Comparison of ENCODE assay signal across 8 mouse cellular contexts in the genomic region with DNA sequence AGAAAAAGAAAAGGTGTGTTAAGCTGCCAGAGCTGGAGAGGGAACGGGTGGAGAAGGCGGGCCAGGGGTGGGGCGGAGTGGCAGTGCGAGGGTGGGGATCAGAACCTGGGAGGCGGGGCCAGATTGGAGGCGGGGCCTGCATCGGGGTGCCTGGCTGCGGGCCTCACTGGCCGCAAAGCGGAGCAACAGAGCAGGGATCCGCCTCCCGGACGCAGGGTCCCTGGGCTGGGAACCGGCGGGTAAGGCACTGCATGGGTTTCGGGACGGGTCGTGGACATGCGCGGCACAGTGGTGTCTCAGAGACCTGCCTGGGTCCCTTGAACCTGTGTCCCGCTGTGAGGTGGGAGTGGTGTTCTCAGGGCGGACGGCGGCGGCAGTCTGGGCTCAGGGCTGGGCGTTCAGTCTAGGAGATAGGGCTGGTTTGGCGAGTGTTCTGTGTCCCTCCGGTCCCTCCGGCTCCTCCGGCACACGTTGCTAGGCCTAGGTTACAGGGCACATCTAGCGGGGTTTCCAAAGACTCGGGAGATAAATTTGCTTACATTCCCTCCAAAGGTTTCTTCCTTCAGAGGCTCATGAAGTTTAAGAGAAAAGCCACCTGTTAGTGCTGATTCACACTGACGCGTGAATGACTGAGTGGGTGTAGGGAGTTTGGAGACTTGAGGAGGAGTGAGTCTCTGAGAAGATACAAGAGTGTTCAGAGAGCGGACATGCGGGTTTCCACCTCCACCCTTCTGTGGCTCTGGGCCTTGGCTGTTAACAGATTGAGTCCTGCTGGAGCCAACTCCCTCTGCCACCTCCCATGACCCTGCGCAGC. TPM values are rescaled to one million over a fixed set of nuclear protein-coding genes. Genes with fewer than 3 reads are reported as not detected.
A peak's percentile ranks its signal among the peaks of the same experiment; 100 is the strongest.
DNase-seq lines count a peak whose midpoint lies in the region; ATAC-seq and TF ChIP-seq lines count a peak whose summit lies in the region.

Gene Sh3bp2, plus strand, starts transcription at position 176 of the 814 bp plus-strand sequence.

- peaks cover 55% of the 10 kb centered on the region for H3K27me3 ChIP-seq in E14TG2a.4 (ENCODE audit: insufficient read depth, low read length)
- peaks cover 25% of the 10 kb centered on the region for H3K27me3 ChIP-seq in forebrain, embryonic 12.5 days
- peaks cover 3% of the 10 kb centered on the region; the same call in 1 of the 2 replicates for H3K27me3 ChIP-seq in heart, postnatal 0 days (ENCODE audit: control insufficient read depth, insufficient read depth, low read length)
- no peaks in the 10 kb centered on the region; the same call in 1 of the 2 replicates for H3K27me3 ChIP-seq in liver, embryonic 16.5 days (ENCODE audit: control insufficient read depth, insufficient read depth, low read depth, low read length)
- peaks cover 9% of the 10 kb centered on the region; the same call in 1 of the 2 replicates for H3K27me3 ChIP-seq in neural tube, embryonic 12.5 days (replicated peaks)
- no peaks in the 10 kb centered on the region for H3K27me3 ChIP-seq in stomach, postnatal 0 days (ENCODE audit: control insufficient read depth, insufficient read depth, low read length)

- peak within 1 kb of the TSS; percentile 60 for H3K4me2 ChIP-seq in forebrain, embryonic 12.5 days
- peak within 1 kb of the TSS; percentile 65 for H3K4me2 ChIP-seq in heart, postnatal 0 days (ENCODE audit: low read depth, low read length)
- peak within 1 kb of the TSS; percentile 83 for H3K4me2 ChIP-seq in liver, embryonic 16.5 days (ENCODE audit: low read depth, low read length)
- H3K4me2 ChIP-seq in neural tube, embryonic 12.5 days (replicated peaks) = peak within 1 kb of the TSS; percentile 66
- peak within 1 kb of the TSS; percentile 76 for H3K4me2 ChIP-seq in stomach, postnatal 0 days (replicated peaks; ENCODE audit: low read depth)

- no peak for TF ChIP-seq EP300 in heart, postnatal 0 days (IDR thresholded peaks at IDR 0.05; ENCODE audit: low read depth)
- no peak for TF ChIP-seq EP300 in stomach, postnatal 0 days (optimal IDR thresholded peaks at IDR 0.05)

- DNase-seq in c-Kit-positive CD71-positive TER-119-positive erythroid progenitor cells, embryonic 14.5 days (ENCODE audit: low spot score) = peak; percentile 94
- peak; percentile 86 for DNase-seq in heart, postnatal 0 days (ENCODE audit: low spot score)
- peak; percentile 99 for DNase-seq in kidney, postnatal 4 days
- DNase-seq in stomach, postnatal 0 days (ENCODE audit: low spot score) = peak; percentile 99

- 3% methylated on average over 38 of the region's 38 CpGs for WGBS in forebrain, embryonic 12.5 days
- WGBS in heart, postnatal 0 days = 3% methylated on average over 38 of the region's 38 CpGs
- under 1% methylated on average over 38 of the region's 38 CpGs for whole genome bisulfite sequencing in liver, embryonic 16.5 days (ENCODE audit: insufficient replicate concordance)
- 3% methylated on average over 38 of the region's 38 CpGs for WGBS in neural tube, embryonic 12.5 days
- WGBS in stomach, postnatal 0 days = 1% methylated on average over 38 of the region's 38 CpGs

- ATAC-seq in forebrain, embryonic 12.5 days (ENCODE audit: low FRiP score) = peak; percentile 94
- ATAC-seq in heart, postnatal 0 days (ENCODE audit: insufficient read depth, low read depth) = peak; percentile 94
- ATAC-seq in liver, embryonic 16.5 days (ENCODE audit: low read depth) = peak; percentile 94
- peak; percentile 81 for ATAC-seq in neural tube, embryonic 12.5 days (ENCODE audit: low FRiP score, low read depth)
- peak; percentile 92 for ATAC-seq in stomach, postnatal 0 days (ENCODE audit: low FRiP score, low TSS enrichment)

- no peaks in the 10 kb centered on the region for H3K36me3 ChIP-seq in E14TG2a.4 (ENCODE audit: insufficient read depth, low read length)
- no peaks in the 10 kb centered on the region for H3K36me3 ChIP-seq in forebrain, embryonic 12.5 days (replicated peaks)
- H3K36me3 ChIP-seq in heart, postnatal 0 days (replicated peaks; ENCODE audit: control insufficient read depth, insufficient read depth, low read length) = no peaks in the 10 kb centered on the region
- no peaks in the 10 kb centered on the region for H3K36me3 ChIP-seq in liver, embryonic 16.5 days (ENCODE audit: control insufficient read depth, insufficient read depth)
- H3K36me3 ChIP-seq in neural tube, embryonic 12.5 days = no peaks in the 10 kb centered on the region
- H3K36me3 ChIP-seq in stomach, postnatal 0 days (ENCODE audit: control insufficient read depth, insufficient read depth, low read length) = no peaks in the 10 kb centered on the region

- no peaks in the 10 kb centered on the region for H3K9me3 ChIP-seq in E14TG2a.4 (ENCODE audit: low read length)
- H3K9me3 ChIP-seq in forebrain, embryonic 12.5 days = no peaks in the 10 kb centered on the region
- H3K9me3 ChIP-seq in heart, postnatal 0 days (replicated peaks; ENCODE audit: control insufficient read depth, low read length) = no peaks in the 10 kb centered on the region
- no peaks in the 10 kb centered on the region for H3K9me3 ChIP-seq in liver, embryonic 16.5 days (replicated peaks; ENCODE audit: control insufficient read depth, low read length)
- H3K9me3 ChIP-seq in neural tube, embryonic 12.5 days = no peaks in the 10 kb centered on the region
- no peaks in the 10 kb centered on the region for H3K9me3 ChIP-seq in stomach, postnatal 0 days (ENCODE audit: control insufficient read depth, low read length)

- peak within 1 kb of the TSS; percentile 41 for H3K9ac ChIP-seq in forebrain, embryonic 12.5 days
- H3K9ac ChIP-seq in heart, postnatal 0 days (replicated peaks; ENCODE audit: low read depth, low read length) = peak within 1 kb of the TSS; percentile 39; the same call in 1 of the 2 replicates
- H3K9ac ChIP-seq in liver, embryonic 16.5 days (ENCODE audit: low read depth, low read length) = peak within 1 kb of the TSS; percentile 72
- peak within 1 kb of the TSS; percentile 33 for H3K9ac ChIP-seq in neural tube, embryonic 12.5 days
- peak within 1 kb of the TSS; percentile 68 for H3K9ac ChIP-seq in stomach, postnatal 0 days (ENCODE audit: low read length)

- peak within 1 kb of the TSS; percentile 86 for H3K4me3 ChIP-seq in E14TG2a.4 (replicated peaks; ENCODE audit: low read length)
- peak within 1 kb of the TSS; percentile 43 for H3K4me3 ChIP-seq in forebrain, embryonic 12.5 days (replicated peaks)
- peak within 1 kb of the TSS; percentile 54 for H3K4me3 ChIP-seq in heart, postnatal 0 days (ENCODE audit: low read depth, low read length)
- peak within 1 kb of the TSS; percentile 81 for H3K4me3 ChIP-seq in liver, embryonic 16.5 days (ENCODE audit: low read depth, low read length)
- peak within 1 kb of the TSS; percentile 42 for H3K4me3 ChIP-seq in neural tube, embryonic 12.5 days
- H3K4me3 ChIP-seq in stomach, postnatal 0 days (ENCODE audit: low read depth, low read length) = peak within 1 kb of the TSS; percentile 57

- H3K27ac ChIP-seq in forebrain, embryonic 12.5 days = no peak within 1 kb of the TSS
- H3K27ac ChIP-seq in heart, postnatal 0 days (ENCODE audit: low read depth) = peak within 1 kb of the TSS; percentile 7; the same call in 1 of the 2 replicates
- peak within 1 kb of the TSS; percentile 78 for H3K27ac ChIP-seq in liver, embryonic 16.5 days (ENCODE audit: low read length)
- no peak within 1 kb of the TSS for H3K27ac ChIP-seq in neural tube, embryonic 12.5 days
- H3K27ac ChIP-seq in stomach, postnatal 0 days (replicated peaks) = peak within 1 kb of the TSS; percentile 73

- peaks cover 17% of the 10 kb centered on the region for H3K4me1 ChIP-seq in E14TG2a.4 (replicated peaks; ENCODE audit: low read depth, low read length)
- 0 out of 2 replicates have a peak, but pooled peaks cover 7% of the 10 kb centered on the region for H3K4me1 ChIP-seq in forebrain, embryonic 12.5 days
- peaks cover 6% of the 10 kb centered on the region; the same call in 1 of the 2 replicates for H3K4me1 ChIP-seq in heart, postnatal 0 days (ENCODE audit: control insufficient read depth, insufficient read depth)
- peaks cover 20% of the 10 kb centered on the region for H3K4me1 ChIP-seq in liver, embryonic 16.5 days (ENCODE audit: control insufficient read depth, low read depth, low read length)
- H3K4me1 ChIP-seq in neural tube, embryonic 12.5 days = no peaks in the 10 kb centered on the region
- H3K4me1 ChIP-seq in stomach, postnatal 0 days (replicated peaks; ENCODE audit: control insufficient read depth, insufficient read depth) = no peaks in the 10 kb centered on the region; the same call in 1 of the 2 replicates

- no peak for TF ChIP-seq CTCF in E14TG2a.4 (conservative IDR thresholded peaks at IDR 0.05; ENCODE audit: low read length)
- no peak for TF ChIP-seq CTCF in heart, postnatal 0 days (IDR thresholded peaks at IDR 0.05; ENCODE audit: low read depth)
- TF ChIP-seq CTCF in stomach, postnatal 0 days (IDR thresholded peaks at IDR 0.05; ENCODE audit: low read depth) = peak; percentile 49

RNA-seq across cellular contexts. Expression of gene Sh3bp2, which starts in this region (rescaled TPM):
- polyA plus RNA-seq in forebrain, embryonic 12.5 days (2016; fragmentation: Nextera tagmentation; extraction: Ambion mirVana) = 18.5 and 20.1 TPM in 2 replicates
- total RNA-seq in heart, postnatal 0 days (2014; rRNA removed; ENCODE audit: low replicate concordance) = 5.3 and 8.2 TPM in 2 replicates
- polyA plus RNA-seq in heart, postnatal 0 days (2015; fragmentation: Nextera tagmentation; extraction: Ambion mirVana) = 1.5 and 1.6 TPM in 2 replicates
- 6.5 and 6.8 TPM in 2 replicates for polyA plus RNA-seq in liver, embryonic 16.5 days (2015; fragmentation: Nextera tagmentation; extraction: Ambion mirVana)
- 15.8 and 17.9 TPM in 2 replicates for polyA plus RNA-seq in neural tube, embryonic 12.5 days (2016; fragmentation: Nextera tagmentation; extraction: Ambion mirVana)
- 4.2 and 4.9 TPM in 2 replicates for polyA plus RNA-seq in stomach, postnatal 0 days (2015; fragmentation: Nextera tagmentation; extraction: Ambion mirVana)

Comparison
In these comparisons a context has a peak if more than half of its experiments do, and no peak if none do; other contexts are left out.
1. H3K27ac ChIP-seq: peak in heart, postnatal 0 days (single experiment), liver, embryonic 16.5 days (single experiment) and stomach, postnatal 0 days (single experiment); none in forebrain, embryonic 12.5 days (single experiment) and neural tube, embryonic 12.5 days (single experiment).
2. Peak in every context shown above with its lines, with median percentiles within 50 percentile points of each other: H3K4me3 ChIP-seq, DNase-seq, ATAC-seq, H3K4me2 ChIP-seq and H3K9ac ChIP-seq.